Mouse (Mus musculus) adrenal gland, adult (tissue): ENCODE measurements at regions not wholly inside any gene's neighbourhood (a gene's known extent, or its start where the extent isn't known, plus 50 kb on each side); places are given as distances from the start of the nearest gene placed in this dataset.

Source experiments
- DNase-seq, 2 experiments: peaks; one replicate each; pipeline ENCODE4 v3.0.0; 2022 to 2023; ENCODE audit warnings: low spot score in 1 of 2; ENCODE audit not compliant: inconsistent age in 2 of 2

GRCm38 (mm10) chr13:116795041-116795440, 230.3 kb downstream of the Parp8 start:
- DNase-seq: no peak

DNA sequence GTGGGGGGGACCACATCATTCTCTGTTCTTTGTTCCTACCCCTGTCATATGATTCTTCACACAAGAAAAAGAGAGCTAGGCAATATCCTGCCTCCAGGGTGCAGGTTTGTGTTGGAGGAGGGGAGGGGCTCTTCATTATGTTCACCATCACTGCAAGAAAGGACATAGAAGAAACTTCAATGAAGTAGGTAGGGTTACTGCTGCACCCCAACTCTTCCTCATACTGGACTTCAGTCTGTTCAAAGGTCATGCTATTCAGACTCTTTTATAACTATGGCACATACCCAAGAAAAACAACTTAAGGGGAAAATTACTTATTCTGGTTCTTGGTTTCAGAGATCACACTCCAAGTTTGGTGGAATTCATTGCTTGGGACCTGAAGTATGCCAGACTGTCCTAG, 243.7 kb downstream of the Parp8 start:
- DNase-seq: no peak

- DNase-seq: no peak
Observed at GRCm38 (mm10) chr13:116765491-116765890, 259.8 kb downstream of the Parp8 start.

- no peak for DNase-seq
Observed at GRCm38 (mm10) chr13:116759912-116760311, 265.4 kb downstream of the Parp8 start.

DNA sequence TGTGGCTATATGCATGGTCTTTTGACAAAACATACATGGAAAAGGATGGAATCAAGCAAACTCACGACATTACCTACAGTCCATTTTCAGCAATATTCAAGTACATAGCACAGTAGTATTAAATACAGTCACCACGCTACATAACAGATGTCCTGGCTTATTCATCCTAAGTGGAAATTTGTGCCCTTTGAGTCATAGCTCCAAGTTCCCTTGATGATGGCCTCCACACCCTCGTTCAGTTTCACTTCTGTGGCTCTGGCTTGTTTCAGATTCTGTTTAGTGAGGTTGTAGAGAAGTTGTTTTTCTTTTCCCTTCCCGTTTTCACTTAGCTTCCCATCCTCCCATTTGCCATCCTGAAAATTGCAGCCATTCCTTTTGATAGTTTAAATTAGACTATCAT, 284.5 kb downstream of the Parp8 start:
- DNase-seq: no peak

DNA sequence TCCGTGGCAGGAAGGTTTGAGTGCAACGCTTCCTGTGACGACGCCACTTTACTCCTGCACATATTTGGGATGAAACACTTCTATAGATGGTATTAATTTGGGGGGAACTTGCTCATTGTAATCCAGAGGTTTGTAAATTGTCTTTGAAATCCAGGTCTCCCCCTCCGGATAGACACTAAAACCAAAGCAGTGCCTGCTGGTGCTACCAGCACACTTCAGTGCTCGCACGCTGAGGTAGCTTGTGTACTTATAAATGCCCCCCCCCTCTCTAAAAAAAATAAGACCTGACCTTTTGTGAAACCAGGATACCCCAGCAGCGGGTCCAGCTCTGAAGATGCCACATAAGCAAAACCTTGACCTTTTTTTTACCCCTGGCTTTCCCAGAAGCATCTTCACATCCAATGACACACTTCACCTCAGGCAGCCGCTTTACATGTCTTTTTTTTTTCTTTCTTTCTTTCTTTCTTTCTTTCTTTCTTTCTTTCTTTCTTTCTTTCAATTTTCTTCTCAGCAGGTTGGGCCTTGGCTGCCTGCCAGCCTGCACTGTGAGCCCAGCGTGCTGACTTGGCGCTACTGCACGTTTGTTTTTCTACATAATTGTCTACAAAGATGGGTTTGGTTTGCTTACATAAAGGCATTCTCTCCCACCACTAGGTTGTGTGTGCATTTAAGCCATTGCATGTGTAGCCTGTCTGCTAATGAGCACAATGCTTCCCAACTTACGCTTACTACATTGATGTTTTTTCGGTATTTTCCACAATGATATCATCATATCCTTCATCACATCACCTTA, 301.8 kb downstream of the Parp8 start:
- no peak for DNase-seq

DNA sequence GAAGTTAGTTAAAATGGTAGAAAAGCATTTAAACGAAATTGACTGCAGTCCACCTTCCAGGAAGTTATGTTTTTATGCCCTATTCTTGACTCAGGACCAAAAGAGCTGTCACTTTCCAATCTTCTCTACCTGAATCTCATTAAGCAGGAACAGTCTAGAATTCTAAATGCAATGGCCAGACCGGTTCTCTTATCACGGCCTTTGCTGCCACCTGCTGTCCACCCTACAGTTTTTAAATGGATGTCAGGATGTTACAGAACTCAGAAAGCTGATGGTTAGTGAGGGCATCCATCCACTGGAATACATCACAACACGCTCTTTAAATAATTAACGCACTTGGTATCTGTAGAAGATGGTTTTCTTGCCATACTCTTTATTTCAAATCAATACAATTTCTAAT, 310.5 kb downstream of the Parp8 start:
- DNase-seq: peak; percentile 46 to 81

DNA sequence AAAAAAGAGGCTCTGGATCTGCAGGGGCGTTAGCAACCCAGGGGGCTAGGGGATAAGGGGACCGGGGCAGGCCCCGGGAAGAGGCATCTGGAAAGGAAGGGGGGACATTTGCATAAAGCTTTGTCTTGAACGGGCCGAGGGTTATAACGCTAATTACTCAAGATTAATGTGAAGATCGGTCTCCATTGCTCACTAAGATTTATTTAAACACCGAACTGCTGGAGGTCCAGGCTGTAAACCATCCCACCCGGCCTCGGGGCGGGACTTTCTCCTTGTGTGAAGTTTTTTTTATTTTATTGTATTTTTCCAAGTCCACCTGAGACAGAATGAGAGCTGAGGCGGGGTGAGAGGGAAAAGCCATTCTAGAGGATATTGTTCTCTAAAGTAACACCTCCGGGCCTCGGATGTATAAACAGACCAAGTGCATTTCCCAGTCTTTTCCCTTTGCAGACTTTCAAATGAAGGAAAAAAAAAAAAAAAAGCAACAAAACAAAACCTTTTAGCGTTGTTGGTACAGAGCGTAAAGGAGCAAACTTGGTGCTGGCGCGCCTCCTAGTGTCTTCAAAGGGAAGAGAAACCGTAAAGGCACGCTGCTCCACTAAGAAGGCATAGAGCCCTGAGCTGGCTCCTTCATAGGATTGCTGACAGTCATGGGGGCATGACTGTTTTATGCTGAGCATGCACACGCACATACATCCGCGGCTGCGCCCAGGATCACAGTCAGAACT, 313.3 kb downstream of the Parp8 start:
- DNase-seq: peak; percentile 61 to 84

GRCm38 (mm10) chr13:116711148-116711865, 314.0 kb downstream of the Parp8 start:
- peak; percentile 15 to 68 for DNase-seq

DNA sequence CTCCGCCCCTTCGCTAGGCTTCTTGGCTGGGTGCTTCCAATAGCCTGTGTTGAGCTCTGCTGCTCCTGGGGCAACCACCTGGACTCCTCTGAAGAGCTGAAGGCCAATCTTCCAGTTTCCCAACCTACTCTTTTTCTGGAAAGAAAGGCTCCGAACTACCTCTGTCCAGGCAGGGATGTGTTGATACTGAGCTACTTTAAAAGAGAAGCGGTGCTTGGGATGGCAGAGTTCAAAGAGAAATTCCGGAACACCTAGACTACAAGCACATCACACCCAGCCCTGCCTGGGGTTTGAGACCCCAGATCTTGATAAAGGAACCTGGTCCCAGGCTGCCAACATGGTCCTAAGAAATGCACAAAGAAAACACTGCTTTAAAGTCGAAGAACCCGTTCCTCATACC, 315.7 kb downstream of the Parp8 start:
- no peak for DNase-seq

- DNase-seq: peak in 1 of 2 experiments; percentile 49
Observed at GRCm38 (mm10) chr13:116708846-116709245, 316.5 kb downstream of the Parp8 start.

- no peak for DNase-seq
Observed at GRCm38 (mm10) chr13:116708456-116708780, 316.9 kb downstream of the Parp8 start.

DNA sequence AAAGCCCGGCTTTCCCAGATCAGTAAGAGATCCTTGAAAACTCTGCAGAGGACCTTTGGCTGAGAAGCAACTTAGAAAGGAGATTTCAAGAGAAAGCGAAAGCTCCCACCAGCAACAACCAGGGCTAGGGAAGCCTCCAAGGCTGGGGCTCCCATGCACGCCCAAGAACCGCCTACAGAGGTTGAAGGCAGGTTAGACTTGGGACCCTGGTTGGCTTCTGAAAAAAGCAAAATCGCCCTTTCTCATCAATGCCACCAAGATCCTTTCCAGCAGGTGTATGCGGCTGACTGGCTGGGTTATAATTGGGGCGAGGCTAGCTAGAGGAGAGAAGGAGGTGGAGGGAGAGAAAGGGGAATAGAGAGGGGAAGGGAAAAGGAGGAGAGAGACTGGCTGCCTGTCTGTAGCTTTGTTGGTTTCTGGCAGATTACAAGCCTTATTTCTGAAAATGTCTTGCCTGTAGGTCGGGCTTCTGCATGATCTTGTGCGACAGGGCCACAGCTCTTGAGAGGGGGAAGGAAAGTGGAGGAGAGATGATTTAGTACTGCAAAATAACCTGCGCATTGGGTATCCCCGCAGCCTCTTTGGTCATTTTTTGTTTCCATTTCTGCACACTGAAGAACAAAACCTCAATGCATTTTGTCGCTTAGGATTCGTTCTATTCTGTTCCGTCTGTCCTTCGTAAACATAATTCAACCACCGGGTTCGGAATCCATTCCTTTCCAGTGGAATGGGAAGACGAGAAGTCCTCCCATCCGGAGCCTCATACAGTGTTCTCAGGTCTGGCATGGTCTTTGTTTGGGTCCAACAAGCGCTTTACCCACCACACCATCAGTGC, 317.5 kb downstream of the Parp8 start:
- peak in 1 of 2 experiments; percentile 55 for DNase-seq

DNA sequence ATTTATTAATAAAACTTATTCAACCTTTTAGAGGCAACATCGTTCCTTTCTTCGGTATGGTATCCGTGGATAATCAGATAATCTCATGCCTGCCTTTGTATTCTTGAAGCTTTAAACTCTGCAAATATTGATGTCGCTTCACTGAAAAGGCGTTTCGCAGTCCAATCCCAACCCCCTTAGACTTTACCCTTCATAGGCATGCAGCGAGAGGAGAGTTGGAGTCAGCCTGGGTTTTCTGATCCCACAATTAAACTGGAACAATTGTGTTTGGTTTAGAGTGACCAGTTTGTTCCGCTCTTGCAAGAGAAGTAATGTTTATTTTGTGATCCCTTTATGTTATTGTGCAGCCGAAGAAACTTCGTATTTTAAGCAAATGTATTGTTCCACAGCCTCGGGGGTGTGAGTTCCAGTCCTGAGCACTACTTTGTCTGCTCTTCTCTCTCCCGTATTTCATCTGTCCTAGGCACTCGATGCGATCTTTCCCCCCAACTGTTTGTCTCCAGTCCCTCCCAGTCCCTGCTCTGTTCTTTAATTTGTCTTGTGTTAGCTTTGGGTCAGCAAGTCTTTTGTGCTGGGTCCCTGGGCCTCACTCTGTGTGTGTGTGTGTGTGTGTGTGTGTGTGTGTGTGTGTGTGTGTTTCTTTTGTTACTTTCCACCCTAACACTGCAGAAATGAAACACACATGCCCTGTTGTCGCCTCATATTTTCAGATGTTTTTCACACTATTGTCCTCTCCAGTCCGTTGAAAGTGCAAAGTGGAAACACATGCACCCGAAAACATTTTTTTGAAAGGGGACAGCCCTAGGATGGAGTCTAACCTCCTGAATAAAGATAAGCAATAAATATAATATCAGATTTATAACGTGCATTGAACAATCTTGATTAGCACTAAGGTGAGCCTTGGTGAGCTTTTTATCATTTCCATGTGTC, 318.7 kb downstream of the Parp8 start:
- DNase-seq: no peak

DNA sequence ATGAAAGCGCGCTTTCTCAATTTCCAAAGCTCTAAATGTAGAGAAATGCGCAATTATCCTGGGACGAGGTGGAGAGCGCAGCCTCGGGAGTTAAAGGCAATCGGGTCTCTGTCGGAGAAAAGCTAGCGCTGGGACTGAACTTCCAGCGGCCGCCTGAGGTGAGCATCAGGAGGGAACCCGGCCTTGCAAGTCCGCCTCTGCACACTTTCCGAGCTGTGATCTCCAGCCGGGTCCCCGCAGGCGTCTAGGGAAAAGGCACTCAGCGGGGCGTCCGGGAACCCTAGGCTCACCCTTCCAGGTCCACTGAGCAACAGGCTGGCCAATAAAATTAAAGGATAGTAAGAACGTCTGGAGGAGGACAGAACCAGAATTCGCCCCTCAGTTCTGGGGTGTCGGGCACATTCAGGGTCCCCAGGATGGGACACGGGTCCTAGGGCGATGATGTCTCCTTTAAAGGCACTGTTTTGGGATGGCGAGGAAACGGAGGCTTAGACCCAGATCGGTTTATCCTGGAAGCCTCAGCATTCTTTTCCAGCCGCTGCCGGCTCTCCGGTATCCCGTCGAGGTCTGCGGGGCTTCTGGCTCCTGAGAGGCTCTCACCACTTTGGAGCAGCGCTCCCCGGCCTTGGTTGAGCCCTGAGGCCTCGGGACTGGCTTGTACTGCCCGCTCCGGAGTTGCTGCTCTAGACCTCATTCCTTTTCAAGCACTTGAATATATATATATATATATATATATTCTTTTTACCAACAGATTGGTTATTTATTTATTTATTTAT, 319.5 kb downstream of the Parp8 start:
- DNase-seq: peak in 1 of 2 experiments; percentile 59

DNA sequence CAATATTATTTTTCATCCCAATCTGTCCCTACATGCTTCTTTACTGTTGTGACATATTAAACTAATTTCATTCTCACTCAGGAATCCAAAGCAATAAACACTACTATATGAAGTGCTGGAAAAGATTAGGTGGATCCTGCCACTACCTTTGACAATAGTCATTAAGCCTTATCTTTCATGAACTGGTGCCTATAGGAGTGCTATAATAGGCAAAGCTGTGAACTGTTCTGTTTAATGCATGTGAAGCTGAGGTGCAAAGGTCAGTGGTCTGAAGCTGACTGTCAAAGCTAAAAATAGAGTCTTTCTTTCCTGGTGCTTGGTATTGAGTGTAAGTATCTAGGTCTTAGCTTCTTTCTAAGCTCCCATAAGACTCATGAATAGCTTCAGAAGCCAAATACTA, 336.6 kb downstream of the Parp8 start:
- no peak for DNase-seq
